Mouse (Mus musculus) layer of hippocampus, adult 2 months (tissue): Measurements from ENCODE around the gene Hc. TPM values are rescaled to one million over a fixed set of nuclear protein-coding genes. Genes with fewer than 3 reads are reported as not detected.

Experiments used
- DNase-seq, 2 experiments: peaks; one replicate each; pipeline ENCODE4 v3.0.0; 2022; ENCODE audit warnings: low spot score in 2 of 2
- H3K27ac ChIP-seq: fragments of 200-600 bp; 2 replicates; pipeline ENCODE4 v1.8.1; 2022
- H3K4me3 ChIP-seq: fragments of 200-600 bp; 2 replicates; pipeline ENCODE4 v1.8.1; 2022; ENCODE audit warnings: mild to moderate bottlenecking
- CTCF ChIP-seq: fragments of 200-600 bp; conservative IDR thresholded peaks from 2 replicates; pipeline ENCODE4 v1.8.1; 2022; ENCODE audit warnings: antibody characterized with exemption, mild to moderate bottlenecking, moderate library complexity
- total RNA-seq, 2 experiments: library from RNA; stranded (reverse); gene quantifications; 2 replicates each; pipeline ENCODE4 v1.2.3; 2021

Hc gene
- total RNA-seq, 2 experiments from 2014 or later = not detected

GRCm38 (mm10) chr2:34965806-34966205 lies 95.4 kb downstream of the Hc start:
- H3K27ac ChIP-seq = no peak overlapping the region

GRCm38 (mm10) chr2:34965293-34965692 lies 95.9 kb downstream of the Hc start:
- no peak overlapping the region for H3K27ac ChIP-seq
- DNase-seq = no peak
- H3K4me3 ChIP-seq = no peak overlapping the region
- TF ChIP-seq CTCF = no peak

More at GRCm38 (mm10) chr2:34965806-34966205, 95.4 kb downstream of the Hc start:
- H3K4me3 ChIP-seq = no peak overlapping the region
- no peak for TF ChIP-seq CTCF
- no peak for DNase-seq

GRCm38 (mm10) chr2:34964651-34965050 lies 96.6 kb downstream of the Hc start:
- Histone ChIP-seq H3K4me3 (no peak overlapping the region), H3K27ac (no peak overlapping the region)
- no peak for DNase-seq
- no peak for TF ChIP-seq CTCF

- DNase-seq = no peak
- Histone ChIP-seq H3K4me3 (no peak overlapping the region), H3K27ac (no peak overlapping the region)
- no peak for TF ChIP-seq CTCF
Observed at GRCm38 (mm10) chr2:34964230-34964629, 97.0 kb downstream of the Hc start.

GRCm38 (mm10) chr2:34963371-34963956 lies 97.8 kb downstream of the Hc start:
- no peak for TF ChIP-seq CTCF

GRCm38 (mm10) chr2:34962893-34963292 lies 98.3 kb downstream of the Hc start:
- TF ChIP-seq CTCF = no peak
- no peak for DNase-seq
- no peak overlapping the region for H3K27ac ChIP-seq
- no peak overlapping the region for H3K4me3 ChIP-seq

More at GRCm38 (mm10) chr2:34963371-34963956, 97.8 kb downstream of the Hc start:
- Histone ChIP-seq H3K27ac (no peak overlapping the region), H3K4me3 (no peak overlapping the region)
- DNase-seq = no peak

- no peak for TF ChIP-seq CTCF
- Histone ChIP-seq H3K27ac (no peak overlapping the region), H3K4me3 (no peak overlapping the region)
- no peak for DNase-seq
Observed at GRCm38 (mm10) chr2:34962211-34962610, 99.0 kb downstream of the Hc start.

- no peak for DNase-seq
- H3K4me3 ChIP-seq = peak within 1 kb of the TSS; percentile 38
- peak within 1 kb of the TSS; percentile 80 for H3K27ac ChIP-seq
- TF ChIP-seq CTCF = no peak
Observed at GRCm38 (mm10) chr2:34961481-34962036, 99.7 kb downstream of the Hc start, which contains the start of gene Traf1. TSS of gene Traf1 (minus strand) at chr2:34961772.

GRCm38 (mm10) chr2:34960966-34961365 lies 100.3 kb downstream of the Hc start:
- DNase-seq = no peak
- no peak for TF ChIP-seq CTCF
- Histone ChIP-seq H3K4me3 (peak overlapping the region; percentile 38), H3K27ac (peak overlapping the region; percentile 80)

- no peak for TF ChIP-seq CTCF
- DNase-seq = no peak
- Histone ChIP-seq H3K27ac (peak overlapping the region; percentile 80), H3K4me3 (no peak overlapping the region)
Observed at GRCm38 (mm10) chr2:34960466-34960865, 100.8 kb downstream of the Hc start.

- no peak overlapping the region for H3K27ac ChIP-seq
- no peak overlapping the region for H3K4me3 ChIP-seq
- DNase-seq = no peak
- no peak for TF ChIP-seq CTCF
Observed at GRCm38 (mm10) chr2:34958582-34958981, 102.7 kb downstream of the Hc start.

GRCm38 (mm10) chr2:34958036-34958435 lies 103.2 kb downstream of the Hc start:
- no peak for DNase-seq
- no peak overlapping the region for H3K27ac ChIP-seq
- TF ChIP-seq CTCF = no peak
- no peak overlapping the region for H3K4me3 ChIP-seq

GRCm38 (mm10) chr2:34957405-34957804 lies 103.8 kb downstream of the Hc start:
- Histone ChIP-seq H3K27ac (no peak overlapping the region), H3K4me3 (no peak overlapping the region)
- no peak for TF ChIP-seq CTCF
- no peak for DNase-seq

GRCm38 (mm10) chr2:34956941-34957340 lies 104.3 kb downstream of the Hc start:
- no peak for DNase-seq

More at GRCm38 (mm10) chr2:34956941-34957340, 104.3 kb downstream of the Hc start:
- Histone ChIP-seq H3K27ac (no peak overlapping the region), H3K4me3 (no peak overlapping the region)
- TF ChIP-seq CTCF = no peak
